Mouse (Mus musculus): Measurements from ENCODE around the gene Galnt4. TPM values are rescaled to one million over a fixed set of nuclear protein-coding genes. Genes with fewer than 3 reads are reported as not detected.
A peak's percentile ranks its signal among the peaks of the same experiment; 100 is the strongest.

Gene Galnt4
- total RNA-seq (2021), result 1 to 10 TPM; 1.2 to 1.5 TPM
- long read RNA-seq, experiment 1, full-length matches to known transcripts, result 2 of 2 reads
- long read RNA-seq, experiment 1, partial matches to known transcripts, result 0 of 2 reads
- long read RNA-seq, experiment 1, other reads (novel, unspliced or antisense), result 0 of 2 reads
- long read RNA-seq, experiment 2, result 0 reads

- intact Hi-C loops (cut with DNase I), result loop anchor here (5.0 kb wide), 1 partner anchor 44 kb away; no protein-coding TSS in a partner anchor
- peak; percentile 71 to 75 for DNase-seq
These were observed at the start of gene Galnt4 for GRCm38 (mm10) chr10:99107964-99108363. Gene Galnt4 (plus strand): TSS chr10:99108159.

GRCm38 (mm10) chr10:99060588-99060987 lies 47.4 kb upstream of the Galnt4 start:
- intact Hi-C loops (cut with DNase I), result no loop called here

GRCm38 (mm10) chr10:99061418-99061817 lies 46.5 kb upstream of the Galnt4 start:
- intact Hi-C loops (cut with DNase I), result no loop called here
- no peak for DNase-seq

More at GRCm38 (mm10) chr10:99060588-99060987, 47.4 kb upstream of the Galnt4 start:
- DNase-seq, result no peak

- DNase-seq, result no peak
- intact Hi-C loops (cut with DNase I), result no loop called here
These were observed 45.4 kb upstream of the Galnt4 start for GRCm38 (mm10) chr10:99062546-99062945.

GRCm38 (mm10) chr10:99076113-99076895 lies 31.7 kb upstream of the Galnt4 start:
- intact Hi-C loops (cut with DNase I), result no loop called here
- DNase-seq, result no peak

- DNase-seq, result no peak
- intact Hi-C loops (cut with DNase I), result no loop called here
These were observed 29.3 kb upstream of the Galnt4 start for GRCm38 (mm10) chr10:99078621-99079020.

- no peak for DNase-seq
- intact Hi-C loops (cut with DNase I), result loop anchor here (10.0 kb wide), 1 partner anchor 397 kb away; no protein-coding TSS in a partner anchor
These were observed 26.4 kb upstream of the Galnt4 start for GRCm38 (mm10) chr10:99081569-99081990.

GRCm38 (mm10) chr10:99083431-99084003 lies 24.4 kb upstream of the Galnt4 start:
- no peak for DNase-seq
- intact Hi-C loops (cut with DNase I), result loop anchor here (2.0 to 10.0 kb wide), 2 partner anchors 399 to 589 kb away; no protein-coding TSS in a partner anchor

GRCm38 (mm10) chr10:99084397-99085239 lies 23.3 kb upstream of the Galnt4 start:
- intact Hi-C loops (cut with DNase I), result loop anchor here (2.0 to 10.0 kb wide), 3 partner anchors 400 to 1372 kb away; no protein-coding TSS in a partner anchor
- peak; percentile 79 to 81 for DNase-seq

GRCm38 (mm10) chr10:99085240-99085587 lies 22.7 kb upstream of the Galnt4 start:
- no peak for DNase-seq
- intact Hi-C loops (cut with DNase I), result loop anchor here (2.0 to 10.0 kb wide), 3 partner anchors 400 to 1373 kb away; no protein-coding TSS in a partner anchor

GRCm38 (mm10) chr10:99086029-99086428 lies 21.9 kb upstream of the Galnt4 start:
- intact Hi-C loops (cut with DNase I), result loop anchor here (5.0 to 10.0 kb wide), 2 partner anchors 401 to 1374 kb away; no protein-coding TSS in a partner anchor
- no peak for DNase-seq

GRCm38 (mm10) chr10:99089906-99090305 lies 18.1 kb upstream of the Galnt4 start:
- intact Hi-C loops (cut with DNase I), result loop anchor here (5.0 to 10.0 kb wide), 2 partner anchors 405 to 1378 kb away; no protein-coding TSS in a partner anchor
- no peak for DNase-seq

GRCm38 (mm10) chr10:99093364-99093763 lies 14.6 kb upstream of the Galnt4 start:
- intact Hi-C loops (cut with DNase I), result no loop called here
- no peak for DNase-seq

- no peak for DNase-seq
- intact Hi-C loops (cut with DNase I), result no loop called here
These were observed 12.8 kb upstream of the Galnt4 start for GRCm38 (mm10) chr10:99095114-99095513.

- DNase-seq, result no peak
- intact Hi-C loops (cut with DNase I), result no loop called here
These were observed 10.6 kb upstream of the Galnt4 start for GRCm38 (mm10) chr10:99097374-99097773.

GRCm38 (mm10) chr10:99105522-99105921 lies 2.4 kb upstream of the Galnt4 start:
- intact Hi-C loops (cut with DNase I), result loop anchor here (5.0 kb wide), 1 partner anchor 47 kb away; no protein-coding TSS in a partner anchor
- DNase-seq, result no peak

- DNase-seq, result no peak
- intact Hi-C loops (cut with DNase I), result loop anchor here (5.0 kb wide), 1 partner anchor 46 kb away; no protein-coding TSS in a partner anchor
These were observed 1.7 kb upstream of the Galnt4 start for GRCm38 (mm10) chr10:99106311-99106702.

GRCm38 (mm10) chr10:99106703-99107631 lies 992 bp upstream of the Galnt4 start, which contains the start of gene Poc1b:
Gene Poc1b (plus strand): TSS chr10:99107036.
- intact Hi-C loops (cut with DNase I), result loop anchor here (5.0 kb wide), 1 partner anchor 45 kb away; no protein-coding TSS in a partner anchor

More at GRCm38 (mm10) chr10:99106703-99107631, 992 bp upstream of the Galnt4 start, which contains the start of gene Poc1b:
- peak; percentile 79 to 80 for DNase-seq
